Mouse (Mus musculus) small intestine, adult 2 months (tissue): ENCODE results near the gene Aldh3b2.

Source experiments
- CTCF ChIP-seq: fragments of 200-500 bp; IDR thresholded peaks from 2 replicates; pipeline ENCODE4 v1.5.1; 2012; ENCODE audit warnings: low read depth, mild to moderate bottlenecking, control low read depth, inconsistent platforms, low read length, moderate library complexity, mixed read lengths; ENCODE audit not compliant: insufficient replicate concordance, insufficient read length; ENCODE audit errors: extremely low read depth
- POLR2A ChIP-seq: fragments of 200-500 bp; IDR thresholded peaks from 2 replicates; pipeline ENCODE4 v1.6.1; 2012; ENCODE audit warnings: low read depth, mild to moderate bottlenecking, control low read depth, inconsistent platforms, low read length, moderate library complexity

DNA sequence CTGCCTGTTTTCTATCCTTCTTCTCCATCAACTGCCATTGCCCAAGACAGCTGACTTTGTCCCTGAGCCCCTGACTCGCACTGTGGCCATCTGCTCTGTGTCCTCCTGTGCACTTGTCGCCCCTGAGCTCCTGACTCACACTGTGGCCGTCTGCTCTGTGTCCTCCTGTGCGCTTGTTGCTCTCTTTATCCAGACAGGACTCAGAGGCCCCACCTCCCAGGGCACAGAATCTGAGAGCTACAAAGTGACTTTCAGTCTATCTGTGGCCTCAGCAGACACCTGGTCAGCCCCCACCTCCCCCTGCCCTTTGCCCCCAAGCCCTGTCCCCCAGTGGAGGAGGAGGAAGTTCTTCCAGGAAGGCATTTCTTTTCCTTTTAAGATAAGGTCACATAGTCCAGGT is 16.3 kb upstream of the Aldh3b2 start:
- no peak for TF ChIP-seq POLR2A
- no peak for TF ChIP-seq CTCF
